Mouse (Mus musculus) intestine, embryonic 16.5 days (tissue): ENCODE data around the gene Cers6. TPM values are rescaled to one million over a fixed set of nuclear protein-coding genes. Genes with fewer than 3 reads are reported as not detected.

Experiments used
- ATAC-seq: fragments of 200-750 bp; cut with Nextera tagmentation; 2 replicates; pipeline ENCODE4 v1.8.0; 2017; ENCODE audit warnings: moderate TSS enrichment, moderate library complexity
- H3K27ac ChIP-seq: fragments of 300-500 bp; sonication (generic); 2 replicates; pipeline ENCODE4 v1.5.1; 2014; ENCODE audit warnings: mild to moderate bottlenecking, low read length
- H3K27me3 ChIP-seq: fragments of 300-500 bp; sonication (generic); replicated peaks from 2 replicates; pipeline ENCODE4 v1.6.1; 2014; ENCODE audit warnings: low read length, control low read depth, mixed read lengths; ENCODE audit not compliant: control insufficient read depth, insufficient read depth
- H3K36me3 ChIP-seq: fragments of 300-500 bp; sonication (generic); 2 replicates; pipeline ENCODE4 v1.6.1; 2014; ENCODE audit warnings: low read length, control low read depth; ENCODE audit not compliant: control insufficient read depth, insufficient read depth
- H3K4me1 ChIP-seq: fragments of 300-500 bp; sonication (generic); 2 replicates; pipeline ENCODE4 v1.6.1; 2014; ENCODE audit warnings: low read length, control low read depth, mixed read lengths; ENCODE audit not compliant: control insufficient read depth, insufficient read depth
- H3K4me2 ChIP-seq: fragments of 300-500 bp; sonication (generic); 2 replicates; pipeline ENCODE4 v1.6.1; 2014; ENCODE audit warnings: low read depth, low read length, control low read depth
- H3K4me3 ChIP-seq: fragments of 300-500 bp; sonication (generic); 2 replicates; pipeline ENCODE4 v1.5.1; 2014; ENCODE audit warnings: mild to moderate bottlenecking, low read length
- H3K9ac ChIP-seq: fragments of 300-500 bp; sonication (generic); 2 replicates; pipeline ENCODE4 v1.6.1; 2014; ENCODE audit warnings: low read depth, low read length
- H3K9me3 ChIP-seq: fragments of 300-500 bp; sonication (generic); 2 replicates; pipeline ENCODE4 v1.6.1; 2016; ENCODE audit warnings: low read length, control low read depth; ENCODE audit not compliant: control insufficient read depth
- WGBS: fragments of 180-500 bp; shearing (Covaris S2); extraction: QIAGEN DNeasy Blood & Tissue Kit; methylation state at CpG from one replicate; pipeline ENCODE4 v1.1.7; 2014; 5-methylcytosine and 5-hydroxymethylcytosine counted together
- polyA plus RNA-seq: library from polyadenylated mRNA; unstranded; fragments of >200 nt; fragmentation: Nextera tagmentation; extraction: Ambion mirVana; gene quantifications from 2 replicates; pipeline ENCODE4 v1.2.1, GENCODE M21; 2015

The Cers6 gene
- polyA plus RNA-seq, 1 experiment from 2014 or later: 39.6 TPM

GRCm38 (mm10) chr2:68907721-68908463 lies 46.7 kb downstream of the Cers6 start:
- H3K9ac ChIP-seq: no peak overlapping the region
- no peaks in the 10 kb centered on the region for H3K9me3 ChIP-seq
- ATAC-seq: no peak
- no peaks in the 10 kb centered on the region for H3K36me3 ChIP-seq
- no peaks in the 10 kb centered on the region for H3K27me3 ChIP-seq
- no peak overlapping the region for H3K4me2 ChIP-seq
- no peak overlapping the region for H3K4me3 ChIP-seq
- no peak overlapping the region for H3K27ac ChIP-seq
- peaks cover 16% of the 10 kb centered on the region for H3K4me1 ChIP-seq
- WGBS: 76% methylated on average over 11 of the region's 11 CpGs

GRCm38 (mm10) chr2:68910727-68911126 lies 49.5 kb downstream of the Cers6 start:
- H3K9me3 ChIP-seq: no peaks in the 10 kb centered on the region
- peaks cover 18% of the 10 kb centered on the region for H3K4me1 ChIP-seq
- H3K36me3 ChIP-seq: no peaks in the 10 kb centered on the region
- 39% methylated on average over 7 of the region's 7 CpGs for WGBS
- no peak overlapping the region for H3K4me2 ChIP-seq
- 0 out of 2 replicates have a peak, but pooled peaks have one; percentile 17 for ATAC-seq
- no peak overlapping the region for H3K4me3 ChIP-seq
- no peak overlapping the region for H3K9ac ChIP-seq
- no peaks in the 10 kb centered on the region for H3K27me3 ChIP-seq
- H3K27ac ChIP-seq: no peak overlapping the region

DNA sequence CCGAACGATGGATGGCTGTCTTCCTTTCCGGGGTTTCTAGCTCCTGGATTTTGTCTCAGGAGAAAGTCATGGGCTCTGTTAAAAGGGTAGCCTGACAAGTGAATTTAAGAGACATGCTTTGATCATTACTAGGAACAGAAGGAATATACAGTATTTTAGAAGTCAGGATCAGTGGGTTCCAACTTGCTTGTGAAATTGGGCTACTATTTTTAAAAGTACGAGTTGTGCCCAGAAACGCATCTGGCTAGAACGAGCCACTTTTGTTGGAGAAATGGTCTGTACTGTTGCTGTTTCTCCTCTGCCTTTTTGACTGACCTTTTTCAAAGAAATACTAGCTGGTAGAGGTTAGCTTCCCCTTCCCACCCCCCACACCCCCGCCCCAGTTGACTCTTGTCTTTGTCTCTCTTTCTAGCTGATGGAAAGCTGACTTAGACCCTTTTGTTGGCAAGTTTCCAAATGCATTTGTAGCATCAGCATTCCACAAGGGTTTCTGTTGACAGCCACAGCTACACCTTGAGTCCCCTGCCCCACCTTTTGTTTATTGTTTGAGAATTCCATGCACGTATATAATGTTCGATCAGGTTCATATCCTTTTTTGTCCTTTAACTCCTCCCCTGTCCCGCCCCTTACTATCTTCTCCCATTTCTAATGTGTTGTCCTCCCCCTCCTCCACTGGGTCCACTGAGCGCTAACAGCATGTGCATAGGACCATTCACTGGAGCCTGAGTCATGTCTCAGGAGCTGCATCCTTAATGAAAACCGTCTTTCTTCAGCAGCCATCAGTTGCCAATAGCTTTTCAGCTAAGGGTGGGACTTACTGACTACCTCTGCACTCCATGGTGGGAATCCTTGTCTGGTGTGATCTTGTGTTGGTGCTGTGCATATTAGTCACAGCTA lies 50.6 kb downstream of the Cers6 start:
- ATAC-seq: peak; percentile 41; the same call in 1 of the 2 replicates
- H3K27me3 ChIP-seq: no peaks in the 10 kb centered on the region
- H3K27ac ChIP-seq: no peak overlapping the region
- WGBS: 72% methylated on average over 12 of the region's 12 CpGs
- H3K4me2 ChIP-seq: no peak overlapping the region
- no peak overlapping the region for H3K4me3 ChIP-seq
- no peak overlapping the region for H3K9ac ChIP-seq
- peaks cover 18% of the 10 kb centered on the region for H3K4me1 ChIP-seq
- no peaks in the 10 kb centered on the region for H3K36me3 ChIP-seq
- no peaks in the 10 kb centered on the region for H3K9me3 ChIP-seq

DNA sequence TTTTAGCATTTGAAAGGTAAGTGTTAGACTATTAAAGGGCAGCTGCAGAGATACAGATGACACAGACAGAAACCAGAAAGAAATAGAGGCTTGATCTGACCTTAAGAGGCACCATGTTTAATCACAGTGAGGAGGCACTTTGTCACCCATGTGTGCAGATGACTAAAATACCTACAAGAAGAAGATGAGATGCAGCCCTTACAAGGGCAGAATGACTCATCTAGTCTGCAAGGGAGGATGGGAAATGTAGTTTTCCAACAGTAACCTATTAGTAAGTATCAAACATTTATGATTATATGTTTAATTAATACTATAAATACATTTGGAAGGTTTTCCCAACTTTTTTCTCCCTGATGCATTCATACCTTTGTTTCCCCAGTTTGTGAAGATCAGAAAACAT lies 54.5 kb downstream of the Cers6 start:
- no peak overlapping the region for H3K9ac ChIP-seq
- H3K27ac ChIP-seq: no peak overlapping the region
- H3K9me3 ChIP-seq: no peaks in the 10 kb centered on the region
- ATAC-seq: no peak
- H3K27me3 ChIP-seq: no peaks in the 10 kb centered on the region
- no peaks in the 10 kb centered on the region for H3K36me3 ChIP-seq
- peaks cover 12% of the 10 kb centered on the region; the same call in 1 of the 2 replicates for H3K4me1 ChIP-seq
- no peak overlapping the region for H3K4me3 ChIP-seq
- H3K4me2 ChIP-seq: no peak overlapping the region

- Histone ChIP-seq H3K4me1 (peaks cover 12% of the 10 kb centered on the region; the same call in 1 of the 2 replicates), H3K9ac (no peak overlapping the region), H3K36me3 (no peaks in the 10 kb centered on the region), H3K4me3 (no peak overlapping the region), H3K9me3 (no peaks in the 10 kb centered on the region), H3K27me3 (no peaks in the 10 kb centered on the region), H3K4me2 (no peak overlapping the region), H3K27ac (no peak overlapping the region)
- no peak for ATAC-seq
- WGBS: 90% methylated on average over 3 of the region's 3 CpGs
These were observed 55.1 kb downstream of the Cers6 start for GRCm38 (mm10) chr2:68916299-68916698.

GRCm38 (mm10) chr2:68917010-68917409 lies 55.8 kb downstream of the Cers6 start:
- no peaks in the 10 kb centered on the region for H3K27me3 ChIP-seq
- no peak overlapping the region for H3K27ac ChIP-seq
- no peaks in the 10 kb centered on the region for H3K9me3 ChIP-seq
- H3K4me3 ChIP-seq: no peak overlapping the region
- H3K4me2 ChIP-seq: no peak overlapping the region
- no peaks in the 10 kb centered on the region for H3K36me3 ChIP-seq
- H3K4me1 ChIP-seq: peaks cover 9% of the 10 kb centered on the region; the same call in 1 of the 2 replicates
- ATAC-seq: no peak
- no peak overlapping the region for H3K9ac ChIP-seq

- H3K4me1 ChIP-seq: peaks cover 5% of the 10 kb centered on the region; the same call in 1 of the 2 replicates
- no peaks in the 10 kb centered on the region for H3K27me3 ChIP-seq
- ATAC-seq: no peak
- H3K9ac ChIP-seq: no peak overlapping the region
- no peak overlapping the region for H3K4me2 ChIP-seq
- H3K27ac ChIP-seq: no peak overlapping the region
- 89% methylated on average over 4 of the region's 4 CpGs for WGBS
- H3K36me3 ChIP-seq: no peaks in the 10 kb centered on the region
- no peak overlapping the region for H3K4me3 ChIP-seq
- H3K9me3 ChIP-seq: no peaks in the 10 kb centered on the region
These were observed 56.3 kb downstream of the Cers6 start for GRCm38 (mm10) chr2:68917524-68917923.

GRCm38 (mm10) chr2:68924344-68924743 lies 63.1 kb downstream of the Cers6 start:
- no peaks in the 10 kb centered on the region for H3K9me3 ChIP-seq
- WGBS: 88% methylated on average over 9 of the region's 9 CpGs
- no peaks in the 10 kb centered on the region for H3K27me3 ChIP-seq
- ATAC-seq: no peak
- H3K4me1 ChIP-seq: 0 out of 2 replicates have a peak, but pooled peaks cover 5% of the 10 kb centered on the region
- no peak overlapping the region for H3K27ac ChIP-seq
- H3K9ac ChIP-seq: no peak overlapping the region
- H3K4me2 ChIP-seq: no peak overlapping the region
- H3K4me3 ChIP-seq: no peak overlapping the region
- H3K36me3 ChIP-seq: no peaks in the 10 kb centered on the region

DNA sequence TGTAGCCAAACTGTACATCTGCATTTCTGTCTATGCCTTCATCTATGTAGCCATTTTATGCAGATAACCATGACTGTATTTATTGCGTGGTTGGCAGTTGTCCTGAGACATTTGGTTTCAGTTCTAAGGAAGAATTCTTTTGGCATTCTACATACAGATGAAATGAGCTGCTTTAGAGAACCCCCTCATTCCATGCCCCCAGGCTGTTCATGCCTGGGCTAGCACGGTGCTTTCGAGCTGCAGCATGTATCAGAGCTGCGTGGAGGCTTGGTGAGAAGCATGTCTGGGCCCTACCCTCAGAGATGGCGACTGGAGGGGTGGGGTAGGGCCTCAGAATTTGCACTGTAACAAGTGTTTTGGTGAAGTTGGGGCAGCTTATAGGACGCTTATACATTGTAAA lies 64.3 kb downstream of the Cers6 start:
- H3K4me3 ChIP-seq: no peak overlapping the region
- ATAC-seq: no peak
- no peak overlapping the region for H3K9ac ChIP-seq
- H3K4me1 ChIP-seq: peaks cover 8% of the 10 kb centered on the region; the same call in 1 of the 2 replicates
- WGBS: 83% methylated on average over 6 of the region's 6 CpGs
- peak overlapping the region; percentile 3; the same call in 1 of the 2 replicates for H3K27ac ChIP-seq
- no peaks in the 10 kb centered on the region for H3K27me3 ChIP-seq
- H3K4me2 ChIP-seq: no peak overlapping the region
- H3K36me3 ChIP-seq: no peaks in the 10 kb centered on the region
- H3K9me3 ChIP-seq: no peaks in the 10 kb centered on the region
